Mouse (Mus musculus) heart, adult 2 months (tissue): ENCODE measurements around the gene Zfp451.
"Not testable (repeated sequence)": the region's sequence is repeated elsewhere in the genome, so short reads cannot be mapped to it uniquely, and the experiment has no call there.

ENCODE experiments used
- CTCF ChIP-seq: fragments of 200-600 bp; IDR thresholded peaks from 2 replicates; pipeline ENCODE4 v1.8.1; 2022; ENCODE audit warnings: antibody characterized with exemption, mild to moderate bottlenecking, moderate library complexity
- EP300 ChIP-seq: fragments of 200-500 bp; IDR thresholded peaks from 2 replicates; pipeline ENCODE4 v1.6.1; 2011; ENCODE audit warnings: low read depth, low read length, control low read depth; ENCODE audit not compliant: insufficient read depth
- POLR2A ChIP-seq: fragments of 200-500 bp; IDR thresholded peaks from 2 replicates; pipeline ENCODE4 v1.6.1; 2011; ENCODE audit warnings: mild to moderate bottlenecking, low read depth, low read length, control low read depth; ENCODE audit not compliant: insufficient read depth

DNA sequence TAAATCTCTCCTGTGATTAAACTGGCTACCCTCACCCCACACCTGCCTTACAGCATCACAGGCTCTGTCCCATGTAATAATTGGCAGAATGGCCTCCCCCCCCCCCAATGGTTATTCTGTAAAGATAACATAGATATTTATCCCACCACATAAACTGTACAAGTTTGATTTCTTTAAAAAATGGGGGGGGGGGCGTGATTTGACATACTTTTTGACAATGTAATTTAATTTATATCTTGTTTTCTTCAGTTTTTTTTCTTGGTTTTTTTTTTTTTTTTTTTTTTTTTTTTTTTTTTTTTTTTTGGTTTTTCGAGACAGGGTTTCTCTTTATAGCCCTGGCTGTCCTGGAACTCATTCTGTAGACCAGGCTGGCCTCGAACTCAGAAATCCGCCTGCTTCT is 64.7 kb downstream of the Zfp451 start:
- TF ChIP-seq CTCF, EP300, POLR2A: not testable (repeated sequence)
